Mouse (Mus musculus) forebrain, embryonic 15.5 days (tissue): ENCODE data around the gene Doc2a. TPM values are rescaled to one million over a fixed set of nuclear protein-coding genes. Genes with fewer than 3 reads are reported as not detected.

Experiments
- ATAC-seq: fragments of 200-750 bp; cut with Nextera tagmentation; replicated peaks from 2 replicates; pipeline ENCODE4 v1.8.0; 2017; ENCODE audit warnings: mild to moderate bottlenecking, moderate TSS enrichment, moderate library complexity
- H3K27ac ChIP-seq: fragments of 300-500 bp; sonication (generic); replicated peaks from 2 replicates; pipeline ENCODE4 v1.5.1; 2015; ENCODE audit warnings: mild to moderate bottlenecking, inconsistent platforms
- H3K27me3 ChIP-seq: fragments of 300-500 bp; sonication (generic); 2 replicates; pipeline ENCODE4 v1.6.1; 2015; ENCODE audit warnings: inconsistent platforms
- H3K36me3 ChIP-seq: fragments of 300-500 bp; sonication (generic); 2 replicates; pipeline ENCODE4 v1.6.1; 2015; ENCODE audit warnings: mild to moderate bottlenecking, inconsistent platforms
- H3K4me1 ChIP-seq: fragments of 300-500 bp; sonication (generic); 2 replicates; pipeline ENCODE4 v1.6.1; 2015; ENCODE audit warnings: inconsistent platforms
- H3K4me2 ChIP-seq: fragments of 300-500 bp; sonication (generic); replicated peaks from 2 replicates; pipeline ENCODE4 v1.6.1; 2015; ENCODE audit warnings: mild to moderate bottlenecking, inconsistent platforms
- H3K4me3 ChIP-seq: fragments of 300-500 bp; sonication (generic); 2 replicates; pipeline ENCODE4 v1.5.1; 2015; ENCODE audit warnings: mild to moderate bottlenecking, inconsistent platforms
- H3K9ac ChIP-seq: fragments of 300-500 bp; sonication (generic); replicated peaks from 2 replicates; pipeline ENCODE4 v1.6.1; 2015; ENCODE audit warnings: mild to moderate bottlenecking, inconsistent platforms
- H3K9me3 ChIP-seq: fragments of 300-500 bp; sonication (generic); 2 replicates; pipeline ENCODE4 v1.6.1; 2016; ENCODE audit warnings: inconsistent platforms
- WGBS: fragments of 180-500 bp; shearing (Covaris S2); methylation state at CpG from one replicate; pipeline ENCODE4 v1.1.7; 2015; ENCODE audit warnings: mixed read lengths; 5-methylcytosine and 5-hydroxymethylcytosine counted together
- polyA plus RNA-seq: library from polyadenylated mRNA; unstranded; fragments of >200 nt; fragmentation: Nextera tagmentation; extraction: Ambion mirVana; gene quantifications from 2 replicates; pipeline ENCODE4 v1.2.1, GENCODE M21; 2015

The Doc2a gene
- polyA plus RNA-seq, 1 experiment from 2014 or later = 9.1 TPM

DNA sequence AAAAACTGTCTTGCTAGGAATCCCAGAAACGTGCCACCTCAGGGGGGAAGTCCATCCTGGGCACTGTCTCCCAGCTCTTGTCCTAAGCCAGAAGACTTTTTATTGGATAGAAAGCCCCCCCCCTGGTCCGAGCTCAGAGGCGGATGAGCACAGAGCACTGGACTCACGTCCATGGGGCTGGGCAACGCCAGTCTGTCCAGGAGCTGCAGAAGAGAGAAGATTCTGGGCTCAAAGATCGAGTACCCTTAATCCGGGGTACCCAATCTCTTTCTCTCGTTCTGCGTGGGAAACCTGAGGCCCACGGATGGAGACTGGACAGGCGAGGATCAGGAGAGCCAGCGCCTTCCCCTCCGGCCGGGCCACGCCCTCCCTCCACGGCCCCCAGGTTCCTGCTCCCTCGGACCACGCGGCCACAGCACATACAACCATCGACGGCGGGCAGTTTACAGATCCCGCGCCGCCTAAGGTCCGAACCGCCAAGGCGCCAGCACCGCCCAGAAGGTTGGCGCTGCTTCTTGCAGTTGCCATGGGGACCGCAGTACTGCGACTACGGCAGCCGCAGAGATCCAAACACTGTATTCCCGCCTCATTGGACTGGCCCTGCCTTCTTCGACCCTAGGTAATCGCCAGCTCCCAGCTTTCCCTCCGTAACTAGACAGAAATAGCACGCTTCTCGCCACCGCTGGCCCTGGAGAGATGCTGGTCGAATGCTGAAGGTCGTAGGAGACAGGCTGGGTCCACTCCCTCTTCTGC lies 38.3 kb upstream of the Doc2a start:
- peak; percentile 96 for ATAC-seq
- Histone ChIP-seq H3K4me1 (peaks cover 22% of the 10 kb centered on the region), H3K36me3 (peaks cover 4% of the 10 kb centered on the region; the same call in 1 of the 2 replicates), H3K9me3 (no peaks in the 10 kb centered on the region), H3K4me2 (peak overlapping the region; percentile 90), H3K27me3 (no peaks in the 10 kb centered on the region), H3K27ac (peak overlapping the region; percentile 79), H3K9ac (peak overlapping the region; percentile 92), H3K4me3 (peak overlapping the region; percentile 96)
- 1% methylated on average over 43 of the region's 43 CpGs for WGBS

DNA sequence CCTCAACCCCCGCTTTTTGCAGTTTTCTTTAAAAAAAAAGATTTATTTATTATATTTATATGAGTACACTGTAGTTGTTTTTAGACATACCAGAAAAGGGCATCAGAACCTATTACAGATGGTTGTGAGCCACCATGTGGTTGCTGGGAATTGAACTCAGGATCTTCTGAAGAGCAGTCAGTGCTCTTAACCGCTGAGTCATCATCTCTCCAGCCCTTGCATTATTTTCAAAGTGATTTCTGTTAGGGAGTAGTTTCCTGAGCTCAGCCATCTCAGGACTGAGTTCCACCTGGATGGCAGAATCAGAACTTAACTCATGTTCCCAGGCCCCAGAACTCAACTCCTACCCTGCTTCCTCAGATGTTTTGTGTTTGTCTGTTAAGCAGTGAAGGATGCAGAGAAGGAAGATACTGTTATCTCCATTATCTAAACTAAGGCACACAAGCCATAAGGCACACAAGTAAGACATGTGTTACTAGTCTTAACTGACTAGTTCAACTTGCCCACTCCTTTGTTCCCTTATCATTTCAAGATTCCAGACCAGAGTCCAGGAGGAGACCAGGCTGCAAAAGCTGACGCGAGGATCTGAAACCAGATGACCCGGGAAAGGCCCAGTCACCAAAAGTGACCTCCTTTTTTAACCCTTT lies 37.4 kb upstream of the Doc2a start:
- Histone ChIP-seq H3K27me3 (no peaks in the 10 kb centered on the region), H3K9ac (peak overlapping the region; percentile 92; the same call in 1 of the 2 replicates), H3K4me3 (no peak overlapping the region), H3K27ac (no peak overlapping the region), H3K9me3 (no peaks in the 10 kb centered on the region), H3K4me1 (peaks cover 22% of the 10 kb centered on the region), H3K4me2 (peak overlapping the region; percentile 90; the same call in 1 of the 2 replicates), H3K36me3 (peaks cover 4% of the 10 kb centered on the region; the same call in 1 of the 2 replicates)
- no peak for ATAC-seq
- WGBS = 67% methylated on average over 5 of the region's 5 CpGs

DNA sequence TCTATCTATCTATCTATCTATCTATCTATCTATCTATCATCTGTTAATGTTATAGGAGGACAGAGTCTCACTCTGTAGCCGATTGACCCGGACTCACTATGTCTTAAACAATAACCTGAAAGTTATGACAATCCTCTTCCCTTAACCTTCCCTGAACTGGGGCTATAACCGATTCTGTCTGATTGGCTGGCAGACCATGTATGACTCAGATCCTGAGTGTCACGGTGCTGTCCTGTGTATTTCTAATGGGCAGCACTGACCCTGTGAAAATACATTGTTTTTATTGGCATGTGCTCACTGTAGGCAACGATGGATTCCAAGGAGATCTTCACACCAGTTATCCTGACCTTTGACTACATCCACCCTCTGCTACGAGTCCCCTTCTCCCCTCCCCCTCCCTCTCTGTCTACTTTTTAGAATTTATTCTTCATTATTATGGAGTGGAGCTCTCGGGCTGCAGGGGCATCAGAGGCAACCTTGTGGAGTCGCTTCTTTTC lies 31.4 kb upstream of the Doc2a start:
- Histone ChIP-seq H3K27ac (no peak overlapping the region), H3K4me3 (no peak overlapping the region), H3K27me3 (no peaks in the 10 kb centered on the region), H3K36me3 (no peaks in the 10 kb centered on the region), H3K9ac (no peak overlapping the region), H3K4me2 (no peak overlapping the region), H3K4me1 (no peaks in the 10 kb centered on the region), H3K9me3 (no peaks in the 10 kb centered on the region)
- WGBS = 58% methylated on average over 8 of the region's 8 CpGs
- ATAC-seq = no peak

DNA sequence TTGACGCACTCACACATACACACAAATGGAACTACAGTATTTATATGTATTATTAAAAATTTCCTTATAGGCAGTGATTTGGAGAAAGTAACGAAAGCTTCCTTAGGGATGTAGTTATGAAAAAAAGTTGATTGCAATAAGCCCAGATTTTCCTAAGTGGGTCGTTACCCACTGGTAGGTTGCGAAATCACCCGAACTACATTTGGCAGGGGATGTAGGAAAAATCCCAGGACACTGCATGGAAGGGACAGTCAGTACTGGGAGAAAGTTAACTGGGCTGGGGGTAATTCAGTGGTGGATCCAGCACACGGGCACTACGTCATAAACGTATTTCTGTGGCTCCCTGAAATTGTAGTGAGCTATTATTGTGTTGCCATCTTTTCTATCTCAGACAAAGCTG lies 30.7 kb upstream of the Doc2a start:
- H3K36me3 ChIP-seq = no peaks in the 10 kb centered on the region
- H3K4me1 ChIP-seq = no peaks in the 10 kb centered on the region
- H3K9ac ChIP-seq = no peak overlapping the region
- 86% methylated on average over 8 of the region's 8 CpGs for whole genome bisulfite sequencing
- no peak for ATAC-seq
- no peaks in the 10 kb centered on the region for H3K9me3 ChIP-seq
- H3K27ac ChIP-seq = no peak overlapping the region
- H3K4me3 ChIP-seq = no peak overlapping the region
- H3K4me2 ChIP-seq = no peak overlapping the region
- no peaks in the 10 kb centered on the region for H3K27me3 ChIP-seq

DNA sequence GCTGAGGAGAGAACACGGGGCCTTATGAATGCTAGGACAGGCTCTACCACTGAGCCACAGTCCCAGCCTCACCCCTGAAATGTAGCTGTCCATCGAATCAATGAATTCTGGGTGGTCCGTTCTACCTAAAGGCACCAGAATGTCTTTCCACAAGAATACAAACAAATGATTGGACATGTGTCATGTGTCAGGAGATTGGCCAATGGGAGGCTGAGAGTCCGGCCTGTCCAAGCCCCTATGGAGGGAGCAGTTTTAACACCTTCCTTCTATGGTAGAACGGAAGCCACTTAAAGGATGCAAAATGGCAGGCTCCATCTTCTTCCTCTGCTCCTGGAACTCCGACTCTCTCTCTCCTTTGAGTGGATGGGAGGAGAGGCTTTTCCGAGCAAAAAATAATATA lies 29.6 kb upstream of the Doc2a start:
- 82% methylated on average over 7 of the region's 7 CpGs for WGBS

DNA sequence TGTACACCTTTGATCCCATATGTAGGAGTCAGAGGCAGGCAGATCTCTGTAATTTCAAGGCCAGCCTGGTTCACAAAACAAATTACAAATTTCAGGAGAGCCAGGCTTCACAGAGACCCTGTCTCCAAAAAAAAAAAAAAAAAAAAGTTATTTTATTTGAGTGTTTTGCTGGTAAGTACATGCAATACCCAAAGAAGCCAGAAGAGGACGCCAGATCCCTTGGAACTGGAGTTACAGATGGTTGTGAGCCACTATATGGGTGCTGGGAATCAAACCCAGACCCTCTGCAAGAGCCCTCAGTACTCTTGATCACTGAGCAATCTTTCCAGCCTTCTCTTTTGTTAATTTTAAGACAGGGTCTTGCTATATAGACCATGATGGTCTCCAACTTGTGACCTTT lies 28.4 kb upstream of the Doc2a start:
- ATAC-seq = no peak
- no peak overlapping the region for H3K27ac ChIP-seq
- no peak overlapping the region for H3K4me2 ChIP-seq
- H3K9ac ChIP-seq = no peak overlapping the region
- no peaks in the 10 kb centered on the region for H3K9me3 ChIP-seq
- peaks cover 11% of the 10 kb centered on the region for H3K4me1 ChIP-seq
- no peaks in the 10 kb centered on the region for H3K27me3 ChIP-seq
- H3K4me3 ChIP-seq = no peak overlapping the region
- no peaks in the 10 kb centered on the region for H3K36me3 ChIP-seq
- WGBS = 25% methylated on average over 1 of the region's 1 CpGs

More for the DNA sequence above, 29.6 kb upstream of the Doc2a start:
- Histone ChIP-seq H3K36me3 (no peaks in the 10 kb centered on the region), H3K9ac (no peak overlapping the region), H3K4me3 (no peak overlapping the region), H3K27ac (no peak overlapping the region), H3K9me3 (no peaks in the 10 kb centered on the region), H3K4me1 (peaks cover 8% of the 10 kb centered on the region), H3K4me2 (no peak overlapping the region), H3K27me3 (no peaks in the 10 kb centered on the region)
- ATAC-seq = no peak

DNA sequence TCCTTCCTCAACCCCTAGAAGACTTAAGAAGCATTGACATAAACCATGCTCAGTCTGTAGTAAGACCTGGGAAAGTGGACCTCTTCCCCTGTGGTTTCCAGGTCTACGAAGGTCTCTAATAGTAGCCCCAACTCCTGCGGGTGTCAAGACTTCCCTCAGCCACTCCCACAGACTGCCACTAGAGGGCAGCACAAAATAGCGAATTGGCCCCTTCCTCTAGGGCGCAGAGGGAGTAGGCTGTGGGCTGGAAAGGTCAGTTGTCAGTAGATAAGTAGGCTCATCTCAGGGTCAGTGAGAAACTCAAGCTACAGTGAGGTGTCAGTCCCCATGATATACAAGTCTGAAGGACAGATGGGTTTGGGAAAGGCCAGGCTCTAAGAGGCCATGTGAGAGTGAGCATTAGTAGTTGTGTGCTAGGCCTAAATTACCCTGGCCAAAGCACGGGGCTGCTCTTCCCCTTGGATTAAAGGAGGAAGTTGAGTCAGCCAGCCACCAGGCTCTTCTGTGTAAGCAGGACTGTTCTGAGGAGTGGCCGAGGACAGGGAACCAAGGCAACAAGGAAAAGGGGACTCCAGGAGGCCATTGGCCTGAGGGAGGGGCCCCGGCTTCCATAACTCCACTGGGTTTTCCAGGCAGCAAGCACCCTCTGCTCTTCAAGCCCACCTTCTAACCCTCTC lies 25.2 kb upstream of the Doc2a start:
- Histone ChIP-seq H3K4me2 (peak overlapping the region; percentile 72), H3K4me3 (peak overlapping the region; percentile 75)
- peak; percentile 28; the same call in 1 of the 2 replicates for ATAC-seq

DNA sequence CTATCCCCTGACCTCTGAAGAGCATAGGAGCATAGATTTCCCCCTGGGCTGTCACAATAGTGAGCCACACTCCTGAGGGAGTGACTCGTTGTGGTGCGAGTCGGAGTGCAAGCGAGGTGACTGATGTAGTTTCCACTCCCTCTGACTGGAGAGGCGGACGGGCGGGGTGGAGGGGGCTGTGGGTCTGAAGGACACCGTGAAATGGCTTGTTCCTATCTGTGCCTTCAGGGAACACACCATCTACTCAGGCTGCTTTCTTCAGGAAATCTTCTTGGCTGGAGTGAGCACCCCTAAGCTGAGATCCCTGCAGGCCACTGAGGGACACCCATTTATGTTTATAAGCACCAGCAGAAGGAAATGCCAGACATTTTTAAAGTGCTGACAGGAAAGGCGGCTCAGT lies 24.5 kb upstream of the Doc2a start:
- Histone ChIP-seq H3K27ac (peak overlapping the region; percentile 85), H3K36me3 (no peaks in the 10 kb centered on the region; the same call in 1 of the 2 replicates), H3K4me1 (peaks cover 35% of the 10 kb centered on the region), H3K27me3 (no peaks in the 10 kb centered on the region), H3K9me3 (no peaks in the 10 kb centered on the region), H3K4me3 (peak overlapping the region; percentile 75), H3K4me2 (peak overlapping the region; percentile 72), H3K9ac (peak overlapping the region; percentile 89)
- ATAC-seq = peak; percentile 45; the same call in 1 of the 2 replicates
- WGBS = 20% methylated on average over 9 of the region's 9 CpGs

More for the DNA sequence above, 25.2 kb upstream of the Doc2a start:
- WGBS = 22% methylated on average over 7 of the region's 7 CpGs
- Histone ChIP-seq H3K36me3 (no peaks in the 10 kb centered on the region; the same call in 1 of the 2 replicates), H3K9me3 (no peaks in the 10 kb centered on the region), H3K27me3 (no peaks in the 10 kb centered on the region), H3K9ac (0 out of 2 replicates have a peak overlapping the region, but pooled peaks have one; percentile 89), H3K4me1 (peaks cover 35% of the 10 kb centered on the region), H3K27ac (peak overlapping the region; percentile 85; the same call in 1 of the 2 replicates)

DNA sequence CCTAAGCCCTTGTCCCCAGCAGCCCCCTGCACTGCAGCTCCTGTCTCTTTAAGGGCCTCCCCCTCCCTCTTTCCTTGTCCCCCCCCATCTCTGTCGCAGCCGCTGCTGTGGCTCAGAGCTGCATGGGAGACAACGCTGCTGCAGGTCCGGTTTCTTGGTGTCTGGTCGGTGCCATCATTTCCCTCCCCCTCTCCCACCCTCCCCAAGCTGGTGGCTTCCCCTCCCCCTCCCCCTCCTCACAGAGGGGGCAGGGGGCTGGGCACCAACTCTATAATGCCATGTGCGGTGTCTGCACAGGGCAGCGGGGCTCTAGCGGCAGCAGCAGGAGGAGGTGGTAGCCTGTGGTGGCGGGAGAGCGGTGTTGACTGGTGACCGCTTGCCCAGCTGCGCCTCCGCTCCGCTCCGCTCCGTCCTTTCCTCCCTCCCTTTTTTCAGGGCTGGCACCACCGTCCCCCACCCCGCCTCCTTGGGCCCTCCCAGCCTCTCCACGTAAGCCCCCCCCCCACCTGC lies 24.0 kb upstream of the Doc2a start:
- Histone ChIP-seq H3K4me1 (peaks cover 35% of the 10 kb centered on the region), H3K27ac (peak overlapping the region; percentile 85), H3K4me2 (peak overlapping the region; percentile 72), H3K27me3 (no peaks in the 10 kb centered on the region), H3K36me3 (no peaks in the 10 kb centered on the region; the same call in 1 of the 2 replicates), H3K4me3 (peak overlapping the region; percentile 75), H3K9ac (peak overlapping the region; percentile 89), H3K9me3 (no peaks in the 10 kb centered on the region)
- ATAC-seq = peak; percentile 78
- under 1% methylated on average over 11 of the region's 19 CpGs for WGBS

DNA sequence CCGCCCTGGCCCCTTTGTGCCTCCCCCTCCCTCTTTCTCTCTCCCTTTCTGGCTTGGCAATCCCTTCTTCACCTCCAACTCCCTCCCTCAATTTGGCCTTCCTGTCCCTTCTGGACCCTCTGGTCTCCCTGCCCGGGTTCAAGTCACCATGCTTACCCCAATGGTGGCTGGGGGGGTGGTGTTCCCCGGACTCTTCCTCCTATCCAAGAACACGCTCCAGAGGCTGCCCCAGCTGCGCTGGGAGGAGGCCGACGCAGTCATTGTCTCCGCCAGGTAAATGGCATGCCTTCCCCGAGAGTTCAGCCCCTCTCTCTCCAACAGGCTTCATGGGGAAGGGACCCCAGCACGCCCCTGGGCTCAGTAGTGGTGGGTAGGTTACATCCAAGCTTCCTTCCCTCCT lies 23.3 kb upstream of the Doc2a start:
- no peaks in the 10 kb centered on the region for H3K27me3 ChIP-seq
- H3K4me3 ChIP-seq = peak overlapping the region; percentile 75
- ATAC-seq = peak; percentile 14; the same call in 1 of the 2 replicates
- 7% methylated on average over 10 of the region's 10 CpGs for WGBS
- no peaks in the 10 kb centered on the region; the same call in 1 of the 2 replicates for H3K36me3 ChIP-seq
- H3K27ac ChIP-seq = peak overlapping the region; percentile 85
- peak overlapping the region; percentile 72 for H3K4me2 ChIP-seq
- H3K9ac ChIP-seq = peak overlapping the region; percentile 89
- H3K9me3 ChIP-seq = no peaks in the 10 kb centered on the region
- peaks cover 35% of the 10 kb centered on the region for H3K4me1 ChIP-seq

DNA sequence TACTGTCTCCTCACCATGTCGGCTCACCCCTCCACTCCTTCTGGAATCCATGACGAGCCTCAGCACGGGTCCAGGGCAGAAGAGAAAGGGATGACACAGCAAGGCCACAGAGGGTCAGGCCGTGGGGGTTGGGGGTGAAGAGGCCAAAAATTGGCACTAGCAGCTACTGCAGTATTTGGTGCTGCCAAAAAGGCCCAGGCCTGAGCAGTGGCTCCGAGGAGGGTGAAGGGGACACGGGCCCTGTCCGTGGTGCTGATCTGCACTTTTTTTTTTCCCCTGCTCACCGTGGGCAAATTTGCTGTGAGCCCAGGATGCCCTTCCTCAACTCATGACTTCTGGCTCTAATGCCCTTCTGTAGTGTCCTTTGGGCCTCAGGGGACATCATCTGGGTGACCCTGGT lies 21.8 kb upstream of the Doc2a start:
- peaks cover 35% of the 10 kb centered on the region for H3K4me1 ChIP-seq
- WGBS = 25% methylated on average over 8 of the region's 8 CpGs
- H3K27ac ChIP-seq = no peak overlapping the region
- no peaks in the 10 kb centered on the region for H3K9me3 ChIP-seq
- no peak for ATAC-seq
- H3K4me2 ChIP-seq = peak overlapping the region; percentile 72; the same call in 1 of the 2 replicates
- no peak overlapping the region for H3K4me3 ChIP-seq
- H3K27me3 ChIP-seq = no peaks in the 10 kb centered on the region
- no peak overlapping the region for H3K9ac ChIP-seq
- no peaks in the 10 kb centered on the region; the same call in 1 of the 2 replicates for H3K36me3 ChIP-seq
